Mouse (Mus musculus) c-Kit-positive CD71-negative TER-119-negative erythroid progenitor cells, embryonic 14.5 days (primary cell): Measurements from ENCODE around the gene Rccd1.
A peak's percentile ranks its signal among the peaks of the same experiment; 100 is the strongest.

ENCODE experiments used
- DNase-seq: peaks from one replicate; pipeline ENCODE4 v3.0.0-alpha.2; 2013; ENCODE audit warnings: low read depth

Rccd1 gene

DNA sequence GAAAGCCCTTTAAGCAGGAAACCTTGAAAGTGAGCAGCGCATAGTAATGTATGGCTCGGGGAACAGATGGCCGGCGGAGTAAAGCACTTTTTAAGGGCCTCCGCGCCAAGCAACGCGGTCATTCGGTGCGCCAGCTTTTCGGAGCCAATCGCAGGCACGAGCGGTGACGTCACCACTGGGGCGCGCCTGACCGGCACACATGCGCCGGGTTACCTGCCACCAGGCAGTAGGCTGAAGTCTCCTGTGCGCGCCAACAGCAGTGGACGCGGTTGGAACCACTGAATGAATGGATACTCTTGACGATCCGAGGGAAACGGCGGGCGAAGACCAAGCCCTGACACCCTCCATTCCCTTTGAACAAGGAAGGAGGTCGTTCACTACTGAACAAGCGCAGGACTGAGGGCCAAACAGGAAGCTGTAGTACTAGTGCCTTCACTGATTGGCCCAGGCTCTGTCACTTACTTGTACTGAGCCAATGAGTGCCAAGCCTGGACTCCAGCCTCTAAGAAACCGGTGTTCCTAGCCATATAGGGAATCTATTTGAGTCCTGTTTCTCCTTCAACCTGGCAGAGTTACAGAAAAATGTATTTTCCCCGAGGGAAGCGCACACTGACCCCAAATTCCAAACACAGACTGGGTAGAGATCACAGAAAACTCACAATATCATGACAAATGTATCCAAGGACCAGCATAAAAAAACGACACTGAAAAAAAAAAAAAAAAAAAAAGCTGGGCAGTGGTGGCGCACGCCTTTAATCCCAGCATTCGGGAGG, at the start of gene Rccd1:
Gene Rccd1, minus strand, starts transcription at position 412 of the 773 bp plus-strand sequence.
- DNase-seq, result peak; percentile 88

DNA sequence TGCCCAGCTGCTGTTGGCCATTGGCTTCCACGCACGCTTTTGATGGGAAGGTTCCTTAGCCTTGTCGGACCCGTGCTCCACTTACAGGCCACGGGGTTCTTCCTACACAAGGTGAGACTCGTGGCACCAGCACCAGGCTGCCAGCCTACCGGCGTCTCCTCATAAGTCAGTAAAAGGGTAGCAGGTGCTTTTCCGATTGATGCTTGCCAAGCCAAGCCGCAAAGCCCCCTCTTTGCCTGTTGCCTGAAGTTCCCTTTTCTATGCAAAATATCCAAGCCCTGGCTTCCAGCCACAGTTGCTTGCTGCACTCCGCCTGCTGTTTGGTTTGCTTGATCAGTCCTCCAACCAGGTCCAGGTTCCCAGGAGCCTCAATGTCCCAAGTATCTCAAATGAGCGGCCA, 49.6 kb upstream of the Rccd1 start:
- no peak for DNase-seq

DNA sequence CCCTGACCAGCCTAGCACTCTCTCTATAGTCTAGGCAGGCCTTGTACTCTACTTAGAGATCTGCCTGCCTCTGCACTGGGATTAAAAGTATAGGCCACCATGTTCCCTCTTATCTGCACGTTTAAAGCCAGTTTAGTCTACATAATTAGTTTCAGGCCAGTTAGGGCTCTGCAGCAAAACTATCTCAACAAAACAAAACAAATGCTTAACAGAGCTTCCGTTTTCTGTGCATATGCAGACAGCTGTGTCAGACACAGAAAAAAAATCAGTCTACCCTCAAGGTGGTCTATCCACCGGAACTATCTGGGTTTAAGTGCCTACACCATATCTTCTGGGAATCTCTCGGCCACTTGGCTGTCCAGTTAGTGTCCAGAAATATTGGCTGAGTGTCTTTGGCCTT, 49.1 kb upstream of the Rccd1 start:
- no peak for DNase-seq

DNA sequence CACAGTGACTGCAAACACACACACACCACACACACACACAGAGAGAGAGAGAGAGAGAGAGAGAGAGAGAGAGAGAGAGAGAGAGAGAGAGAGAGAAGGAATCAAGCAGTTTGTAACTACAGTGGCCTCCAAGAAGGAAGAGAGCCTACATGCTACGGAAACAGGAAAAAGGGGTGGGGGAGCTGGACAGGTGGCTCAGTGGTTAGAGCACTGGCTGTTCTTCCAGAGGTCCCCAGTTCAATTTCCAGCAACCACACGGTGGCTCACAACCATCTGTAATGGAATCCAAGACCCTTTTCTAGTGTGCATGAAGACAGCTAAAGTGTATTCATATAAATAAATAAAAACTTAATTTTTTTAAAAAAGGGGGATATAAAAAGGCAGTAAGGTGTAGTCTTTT, 48.4 kb upstream of the Rccd1 start:
- DNase-seq, result no peak

- no peak for DNase-seq
Measured at GRCm38 (mm10) chr7:80372166-80372565, 47.9 kb upstream of the Rccd1 start.

- no peak for DNase-seq
Measured at GRCm38 (mm10) chr7:80371041-80371751, 46.9 kb upstream of the Rccd1 start, which contains the start of gene Man2a2. Man2a2 (minus strand) TSS chr7:80371375.

DNA sequence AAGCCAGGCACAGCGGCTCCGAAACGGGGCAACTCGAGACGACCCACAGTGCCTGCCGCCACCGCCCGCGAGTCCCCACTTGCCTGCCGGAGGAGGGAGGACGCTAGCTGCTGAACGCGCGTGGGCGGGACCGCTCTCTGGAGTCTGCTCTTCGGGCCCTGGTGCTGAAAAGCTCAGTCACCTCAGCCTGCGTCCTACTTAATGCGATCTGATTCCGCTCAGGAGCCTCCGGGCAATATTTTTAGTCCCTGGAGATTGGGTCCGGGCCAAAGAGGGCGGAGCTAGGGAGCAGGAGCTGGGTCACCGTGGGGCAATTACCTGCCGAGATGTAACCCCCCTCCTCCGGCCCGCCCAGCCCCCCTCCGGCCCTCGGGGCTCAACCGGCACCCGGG, 46.4 kb upstream of the Rccd1 start:
- DNase-seq, result no peak

DNA sequence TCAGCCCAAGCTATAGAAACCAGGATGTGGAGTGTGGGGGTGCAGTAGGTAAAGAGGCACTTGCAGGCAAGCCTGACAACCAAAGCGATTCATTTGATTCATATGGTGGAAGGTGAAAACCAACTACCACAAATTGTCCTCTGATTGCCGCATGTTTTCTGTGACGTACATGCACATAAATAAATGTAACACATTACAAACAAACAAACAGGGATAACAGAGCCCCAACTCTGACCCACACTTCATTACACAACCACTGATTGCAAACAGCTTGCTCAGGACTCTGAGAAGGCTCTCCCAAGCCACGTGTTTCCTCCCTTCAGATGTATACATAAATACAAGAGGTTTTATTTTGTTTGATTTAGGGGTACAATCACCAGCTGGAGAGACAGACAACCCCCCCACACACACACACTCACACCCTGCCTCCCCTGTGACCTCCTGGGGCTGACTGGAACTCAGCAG, 45.7 kb upstream of the Rccd1 start:
- DNase-seq, result no peak

DNA sequence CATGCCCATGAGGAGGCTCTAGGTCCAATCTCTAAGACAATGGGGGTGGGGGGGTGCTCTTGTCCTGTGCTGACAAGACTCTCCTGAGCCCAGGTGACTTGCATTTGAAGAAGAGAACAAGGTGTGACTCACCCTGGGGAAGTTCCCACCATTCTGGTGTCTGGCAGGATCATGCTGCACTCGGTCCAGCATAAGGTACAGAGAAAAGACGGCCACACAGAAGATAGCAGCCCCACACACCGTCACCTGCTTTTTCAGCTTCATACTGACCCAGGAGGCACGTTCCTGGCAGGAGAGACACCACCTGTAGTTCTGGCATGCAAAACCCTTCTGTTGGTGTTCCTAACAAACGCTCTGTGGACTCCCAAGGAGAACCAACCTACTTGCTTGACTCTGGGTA, 45.2 kb upstream of the Rccd1 start:
- no peak for DNase-seq

GRCm38 (mm10) chr7:80368635-80369421, 44.6 kb upstream of the Rccd1 start:
- DNase-seq, result no peak

DNA sequence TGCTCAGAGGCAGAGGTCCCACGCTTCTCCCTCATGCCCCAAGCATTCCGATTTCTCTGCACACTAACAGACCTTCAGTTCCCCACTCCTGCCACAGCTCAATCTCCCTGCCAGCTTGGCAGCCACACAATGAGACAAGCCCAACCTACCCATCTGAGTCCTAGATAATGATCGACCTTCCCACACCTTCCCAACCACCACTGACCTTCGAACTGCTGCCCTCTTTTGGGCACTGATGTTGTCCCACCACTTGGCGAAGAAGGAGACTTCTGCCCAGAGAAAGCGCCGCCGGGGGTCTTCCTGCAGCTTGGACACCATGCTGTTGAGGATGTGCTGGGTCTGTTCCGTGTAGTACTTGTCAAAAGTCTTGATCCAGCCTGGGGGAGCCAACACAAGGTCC, 43.8 kb upstream of the Rccd1 start:
- DNase-seq, result no peak

DNA sequence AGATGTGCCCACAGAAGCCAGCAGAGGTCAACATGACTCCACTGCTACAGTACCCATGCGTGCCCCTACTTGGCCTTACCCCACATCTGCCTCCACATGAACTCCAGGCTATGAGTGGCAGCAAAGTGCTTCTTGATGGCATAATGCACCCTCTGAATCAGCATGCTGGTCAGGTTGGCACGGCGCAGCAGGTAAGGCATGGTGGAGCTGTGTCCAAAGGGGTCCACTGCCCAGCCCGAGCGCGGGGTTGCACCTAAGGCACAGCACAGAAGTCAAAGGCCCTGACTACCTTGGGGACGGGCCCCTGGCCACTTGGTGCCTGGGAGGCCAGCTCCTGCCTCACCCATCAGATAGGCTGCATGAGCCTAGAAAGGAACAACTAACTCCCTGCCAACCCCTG, 43.0 kb upstream of the Rccd1 start:
- no peak for DNase-seq

GRCm38 (mm10) chr7:80365759-80366158, 41.5 kb upstream of the Rccd1 start:
- DNase-seq, result no peak

GRCm38 (mm10) chr7:80360435-80360834, 36.2 kb upstream of the Rccd1 start:
- DNase-seq, result no peak

DNA sequence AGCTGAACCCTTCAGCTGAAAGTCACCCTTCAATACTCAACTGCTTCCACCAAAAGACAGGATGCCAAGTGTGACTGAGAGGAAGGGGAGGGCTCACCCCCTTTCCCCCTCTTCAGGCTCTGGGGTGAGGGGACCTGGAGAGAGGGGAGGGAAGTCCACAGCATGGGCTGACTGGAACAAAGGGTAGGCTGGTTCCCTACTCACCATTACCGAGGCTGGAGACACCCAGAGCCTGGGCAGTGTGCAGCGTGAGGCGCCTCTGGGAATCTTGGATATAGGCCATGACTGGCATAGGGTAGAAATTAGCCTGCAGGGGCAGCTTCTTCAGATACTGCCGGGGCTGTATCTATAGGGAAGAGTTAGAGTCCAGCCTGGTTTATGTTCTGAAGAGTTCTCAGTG, 33.8 kb upstream of the Rccd1 start:
- DNase-seq, result no peak

DNA sequence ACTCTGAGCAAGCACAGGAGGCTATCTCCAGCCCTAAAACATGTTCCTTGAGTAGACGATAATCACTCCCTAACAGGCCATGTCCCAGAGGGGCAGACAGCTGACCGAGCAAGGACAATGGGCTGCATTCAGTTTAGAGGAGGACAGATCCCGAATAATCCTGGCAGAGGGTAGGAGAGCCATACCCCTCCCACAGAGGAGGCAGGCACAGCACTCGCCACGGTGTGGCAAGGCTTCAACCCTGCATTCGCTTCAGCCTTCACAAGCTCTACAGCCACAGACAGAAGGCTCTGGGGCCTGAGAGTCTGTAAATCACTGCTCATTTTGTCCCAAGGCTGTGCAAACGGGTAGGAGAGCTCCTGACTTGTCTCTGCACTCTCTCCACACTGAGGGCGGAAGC, 32.9 kb upstream of the Rccd1 start:
- DNase-seq, result no peak

- no peak for DNase-seq
Measured at GRCm38 (mm10) chr7:80356351-80356750, 32.1 kb upstream of the Rccd1 start.

GRCm38 (mm10) chr7:80352920-80353319, 28.7 kb upstream of the Rccd1 start:
- DNase-seq, result no peak

DNA sequence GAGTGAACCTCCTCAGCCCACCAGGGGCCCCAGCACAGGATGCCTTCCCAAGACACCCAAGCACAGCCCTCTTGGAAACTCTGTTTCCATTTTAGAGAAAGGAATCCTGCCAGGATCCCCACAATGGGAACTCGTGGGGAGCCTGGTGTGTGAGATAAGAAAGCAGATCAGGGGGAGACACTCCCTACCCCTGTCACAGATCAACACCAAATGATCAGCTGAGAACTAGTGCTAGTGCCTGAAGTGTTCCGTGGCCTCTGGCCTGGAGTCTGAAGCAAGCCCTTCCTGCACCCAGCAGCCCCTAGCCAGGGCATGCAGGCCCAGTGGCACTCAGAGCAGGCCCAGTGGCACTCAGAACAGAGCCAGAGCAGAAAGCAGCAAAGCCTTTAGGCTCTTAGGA, 26.6 kb upstream of the Rccd1 start:
- DNase-seq, result no peak

- DNase-seq, result no peak
Measured at GRCm38 (mm10) chr7:80347670-80348586, 23.7 kb upstream of the Rccd1 start.

- DNase-seq, result no peak
Measured at GRCm38 (mm10) chr7:80346830-80347229, 22.6 kb upstream of the Rccd1 start.

DNA sequence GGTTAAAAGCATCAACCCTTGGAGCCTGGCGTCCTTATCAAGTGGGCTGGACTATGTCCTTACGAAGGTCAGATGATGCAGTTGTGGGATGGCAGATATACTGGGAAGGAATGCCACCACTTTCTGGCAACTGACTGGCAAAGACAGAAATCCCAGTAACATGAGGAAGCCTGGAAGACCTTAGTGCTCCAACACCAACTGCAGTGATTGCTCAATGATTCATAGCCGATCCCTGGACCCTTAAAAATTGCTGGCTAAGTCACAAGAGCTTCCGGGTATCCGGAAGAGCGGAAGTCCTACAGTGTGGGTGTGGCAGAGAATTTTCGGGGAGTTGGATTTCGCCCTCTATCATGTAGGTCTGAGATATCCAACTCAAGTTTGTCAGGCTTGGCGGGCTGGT, 21.9 kb upstream of the Rccd1 start:
- no peak for DNase-seq
